Mouse (Mus musculus) heart, adult 2 months (tissue): Measurements from ENCODE around the gene Slc16a9.

Source experiments
- CTCF ChIP-seq: fragments of 200-600 bp; IDR thresholded peaks from 2 replicates; pipeline ENCODE4 v1.8.1; 2022; ENCODE audit warnings: antibody characterized with exemption, mild to moderate bottlenecking, moderate library complexity
- EP300 ChIP-seq: fragments of 200-500 bp; IDR thresholded peaks from 2 replicates; pipeline ENCODE4 v1.6.1; 2011; ENCODE audit warnings: low read depth, low read length, control low read depth; ENCODE audit not compliant: insufficient read depth
- POLR2A ChIP-seq: fragments of 200-500 bp; IDR thresholded peaks from 2 replicates; pipeline ENCODE4 v1.6.1; 2011; ENCODE audit warnings: mild to moderate bottlenecking, low read depth, low read length, control low read depth; ENCODE audit not compliant: insufficient read depth

DNA sequence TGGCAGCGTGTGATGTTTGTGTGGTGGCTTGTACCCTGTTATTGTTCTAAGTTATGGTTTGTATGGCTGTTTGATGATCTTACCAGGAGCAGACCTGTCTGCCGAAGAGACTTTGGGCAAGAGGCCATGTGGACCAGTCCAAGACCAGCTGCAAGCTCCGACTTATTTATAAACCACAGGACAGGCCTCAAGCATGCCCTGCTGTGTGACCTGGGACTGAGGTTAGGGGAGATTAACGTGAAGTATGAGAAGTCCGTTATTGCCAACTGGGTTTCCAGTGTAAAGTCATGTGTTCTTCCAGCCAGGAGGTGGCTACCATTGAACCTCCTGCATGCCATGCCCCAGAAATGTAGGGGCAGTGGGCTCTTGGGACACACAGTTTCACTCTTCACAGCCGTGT, 14.5 kb upstream of the Slc16a9 start:
- TF ChIP-seq POLR2A (no peak), CTCF (no peak), EP300 (no peak)
